Mouse (Mus musculus) bone marrow macrophage, adult 2 months (primary cell): ENCODE results near the gene Tmub1. TPM values are rescaled to one million over a fixed set of nuclear protein-coding genes. Genes with fewer than 3 reads are reported as not detected.

Experiments used
- H3K27ac ChIP-seq: 2 replicates; pipeline ENCODE4 v1.5.1; 2012; ENCODE audit warnings: low read depth, low read length; ENCODE audit not compliant: insufficient read depth
- H3K4me1 ChIP-seq: 2 replicates; pipeline ENCODE4 v1.6.1; 2012; ENCODE audit warnings: low read length; ENCODE audit not compliant: control insufficient read depth, insufficient read depth
- H3K4me3 ChIP-seq: 2 replicates; pipeline ENCODE4 v1.5.1; 2012; ENCODE audit warnings: mild to moderate bottlenecking, low read length, moderate library complexity; ENCODE audit not compliant: insufficient read depth
- CTCF ChIP-seq: IDR thresholded peaks from 2 replicates; pipeline ENCODE4 v1.5.1; 2012; ENCODE audit warnings: low read depth, mild to moderate bottlenecking, low read length, moderate library complexity
- POLR2A ChIP-seq: IDR thresholded peaks from 2 replicates; pipeline ENCODE4 v1.6.1; 2012; ENCODE audit warnings: mild to moderate bottlenecking, low read depth, low read length, borderline replicate concordance
- polyA plus RNA-seq: library from polyadenylated mRNA; stranded (reverse); fragments of >200 nt; gene quantifications from 2 replicates; pipeline ENCODE4 v1.2.4, GENCODE M21; 2012; ENCODE audit not compliant: missing spikeins, insufficient read depth, insufficient read length

Tmub1 gene
- polyA plus RNA-seq, 1 experiment: 7.9 TPM

- H3K4me1 ChIP-seq: peaks cover 13% of the 10 kb centered on the region
- peak overlapping the region; percentile 76 for H3K4me3 ChIP-seq
- H3K27ac ChIP-seq: peak overlapping the region; percentile 33; the same call in 1 of the 2 replicates
- TF ChIP-seq CTCF (no peak), POLR2A (no peak)
Observed at GRCm38 (mm10) chr5:24426037-24426432, 21.6 kb downstream of the Tmub1 start.

GRCm38 (mm10) chr5:24425421-24426036, 22.1 kb downstream of the Tmub1 start:
- Histone ChIP-seq H3K4me1 (peaks cover 13% of the 10 kb centered on the region), H3K27ac (peak overlapping the region; percentile 33), H3K4me3 (peak overlapping the region; percentile 76)
- no peak for TF ChIP-seq POLR2A
- no peak for TF ChIP-seq CTCF

GRCm38 (mm10) chr5:24424861-24425411, 22.7 kb downstream of the Tmub1 start:
- H3K27ac ChIP-seq: peak overlapping the region; percentile 93
- H3K4me1 ChIP-seq: peaks cover 13% of the 10 kb centered on the region
- TF ChIP-seq CTCF (no peak), POLR2A (no peak)
- peak overlapping the region; percentile 76 for H3K4me3 ChIP-seq

GRCm38 (mm10) chr5:24424004-24424781, 23.5 kb downstream of the Tmub1 start:
- H3K4me1 ChIP-seq: peaks cover 13% of the 10 kb centered on the region
- no peak for TF ChIP-seq CTCF
- TF ChIP-seq POLR2A: no peak
- H3K27ac ChIP-seq: peak overlapping the region; percentile 93
- H3K4me3 ChIP-seq: peak overlapping the region; percentile 76

GRCm38 (mm10) chr5:24423129-24424003, 24.3 kb downstream of the Tmub1 start, which contains the start of the genes Cdk5 and Slc4a2:
Gene Cdk5 (minus strand): TSS chr5:24423530.
Gene Slc4a2 (plus strand): TSS chr5:24423837.
- TF ChIP-seq CTCF (no peak), POLR2A (peak; percentile 67; the same call in 1 of the 2 replicates)
- H3K4me3 ChIP-seq: peak within 1 kb of the TSS; percentile 80
- peaks cover 13% of the 10 kb centered on the region for H3K4me1 ChIP-seq
- H3K27ac ChIP-seq: peak within 1 kb of the TSS; percentile 93

- no peak overlapping the region for H3K27ac ChIP-seq
- no peak overlapping the region for H3K4me3 ChIP-seq
- TF ChIP-seq CTCF (no peak), POLR2A (no peak)
- peaks cover 5% of the 10 kb centered on the region; the same call in 1 of the 2 replicates for H3K4me1 ChIP-seq
Observed at GRCm38 (mm10) chr5:24420381-24420780, 27.3 kb downstream of the Tmub1 start.

- TF ChIP-seq POLR2A: no peak
- TF ChIP-seq CTCF: no peak
- H3K4me1 ChIP-seq: peaks cover 5% of the 10 kb centered on the region; the same call in 1 of the 2 replicates
- no peak overlapping the region for H3K4me3 ChIP-seq
- no peak overlapping the region for H3K27ac ChIP-seq
Observed at GRCm38 (mm10) chr5:24417587-24417986, 30.1 kb downstream of the Tmub1 start.

- no peak overlapping the region for H3K27ac ChIP-seq
- H3K4me1 ChIP-seq: peaks cover 5% of the 10 kb centered on the region; the same call in 1 of the 2 replicates
- TF ChIP-seq CTCF (peak; percentile 48), POLR2A (no peak)
- no peak overlapping the region for H3K4me3 ChIP-seq
Observed at GRCm38 (mm10) chr5:24416222-24416736, 31.4 kb downstream of the Tmub1 start.

GRCm38 (mm10) chr5:24413938-24414337, 33.7 kb downstream of the Tmub1 start:
- TF ChIP-seq POLR2A (no peak), CTCF (no peak)

More at GRCm38 (mm10) chr5:24413938-24414337, 33.7 kb downstream of the Tmub1 start:
- Histone ChIP-seq H3K4me3 (no peak overlapping the region), H3K27ac (no peak overlapping the region), H3K4me1 (peaks cover 5% of the 10 kb centered on the region; the same call in 1 of the 2 replicates)
